Mouse (Mus musculus): ENCODE data around the gene Satb2. TPM values are rescaled to one million over a fixed set of nuclear protein-coding genes. Genes with fewer than 3 reads are reported as not detected.

Satb2 gene
- total RNA-seq, 2 experiments from 2014 or later: 0.27 to 0.31 TPM

Small RNA genes within 50 kb of the gene (microRNA-seq; reads per million reads assigned to microRNA genes)
- gene Gm23943: not detected

Data from gastrocnemius, adult 18-20 months (tissue).